Mouse (Mus musculus) gastrocnemius, postnatal 25 days (tissue): ENCODE results near the gene Gm28363. TPM values are rescaled to one million over a fixed set of nuclear protein-coding genes. Genes with fewer than 3 reads are reported as not detected.
"Not testable (repeated sequence)": the region's sequence is repeated elsewhere in the genome, so short reads cannot be mapped to it uniquely, and the experiment has no call there.

Source experiments
- DNase-seq: peaks from one replicate; pipeline ENCODE4 v3.0.0; 2022
- long read RNA-seq, 2 experiments: library from polyadenylated mRNA; stranded (forward); transcript quantifications; one replicate each; pipeline ENCODE4 v2.0.0; 2021
- total RNA-seq, 2 experiments: library from RNA; stranded (reverse); gene quantifications; 1 replicate in 1 of 2; 2 replicates in 1 of 2; pipeline ENCODE4 v1.2.3; 2021

Gene Gm28363
- not detected for total RNA-seq
- long read RNA-seq, experiment 1, result 0 reads
- long read RNA-seq, experiment 2, result 0 reads

GRCm38 (mm10) chr1:117696831-117697230 lies at the start of gene Gm28363:
Gene Gm28363, plus strand, starts transcription at chr1:117697131.
- DNase-seq, result not testable (repeated sequence)

GRCm38 (mm10) chr1:117650236-117650635 lies 46.7 kb upstream of the Gm28363 start:
- DNase-seq, result not testable (repeated sequence)

Other genes with a start within 250 kb of the Gm28363 start
- gene B020011L13Rik, start 84.0 kb downstream of the Gm28363 start, total RNA-seq, result not detected
- not detected for gene Gm28360, start 132.9 kb downstream of the Gm28363 start, total RNA-seq
- not detected for gene Gm28168, start 230.9 kb downstream of the Gm28363 start, total RNA-seq